Mouse (Mus musculus) embryonic facial prominence, embryonic 14.5 days (tissue): ENCODE results near the gene Ptpra. TPM values are rescaled to one million over a fixed set of nuclear protein-coding genes. Genes with fewer than 3 reads are reported as not detected.

ENCODE experiments used
- ATAC-seq: fragments of 200-750 bp; cut with Nextera tagmentation; 2 replicates; pipeline ENCODE4 v1.8.0; 2017; ENCODE audit warnings: low read depth, moderate number of reproducible peaks, moderate TSS enrichment
- DNase-seq: peaks from one replicate; pipeline ENCODE4 v3.0.0-alpha.2; 2015; ENCODE audit warnings: low spot score
- H3K27ac ChIP-seq: fragments of 300-500 bp; sonication (generic); replicated peaks from 2 replicates; pipeline ENCODE4 v1.5.1; 2014; ENCODE audit warnings: low read depth, mild to moderate bottlenecking, low read length, moderate library complexity
- H3K27me3 ChIP-seq: fragments of 300-500 bp; sonication (generic); replicated peaks from 2 replicates; pipeline ENCODE4 v1.6.1; 2014; ENCODE audit warnings: low read length; ENCODE audit not compliant: control insufficient read depth, insufficient read depth
- H3K36me3 ChIP-seq: fragments of 300-500 bp; sonication (generic); 2 replicates; pipeline ENCODE4 v1.6.1; 2014; ENCODE audit warnings: low read length, mixed read lengths; ENCODE audit not compliant: control insufficient read depth, insufficient read depth
- H3K4me1 ChIP-seq: fragments of 300-500 bp; sonication (generic); 2 replicates; pipeline ENCODE4 v1.6.1; 2014; ENCODE audit warnings: antibody characterized with exemption, low read length; ENCODE audit not compliant: control insufficient read depth, insufficient read depth
- H3K4me2 ChIP-seq: fragments of 300-500 bp; sonication (generic); 2 replicates; pipeline ENCODE4 v1.6.1; 2014; ENCODE audit warnings: low read depth, mild to moderate bottlenecking, low read length, moderate library complexity, mixed read lengths
- H3K4me3 ChIP-seq: fragments of 300-500 bp; sonication (generic); 2 replicates; pipeline ENCODE4 v1.5.1; 2014; ENCODE audit warnings: low read depth, mild to moderate bottlenecking, low read length
- H3K9ac ChIP-seq: fragments of 300-500 bp; sonication (generic); 2 replicates; pipeline ENCODE4 v1.6.1; 2014; ENCODE audit warnings: low read depth, mild to moderate bottlenecking, low read length, moderate library complexity, mixed read lengths
- H3K9me3 ChIP-seq: fragments of 300-500 bp; sonication (generic); 2 replicates; pipeline ENCODE4 v1.6.1; 2016; ENCODE audit warnings: low read length; ENCODE audit not compliant: control insufficient read depth
- WGBS: fragments of 180-500 bp; shearing (Covaris S2); extraction: QIAGEN DNeasy Blood & Tissue Kit; methylation state at CpG from one replicate; pipeline ENCODE4 v1.1.7; 2014; 5-methylcytosine and 5-hydroxymethylcytosine counted together
- polyA plus RNA-seq: library from polyadenylated mRNA; unstranded; fragments of >200 nt; fragmentation: Nextera tagmentation; extraction: Ambion mirVana; gene quantifications from 2 replicates; pipeline ENCODE4 v1.2.1, GENCODE M21; 2014

The Ptpra gene
- polyA plus RNA-seq, 1 experiment from 2014 or later, result 111 TPM

DNA sequence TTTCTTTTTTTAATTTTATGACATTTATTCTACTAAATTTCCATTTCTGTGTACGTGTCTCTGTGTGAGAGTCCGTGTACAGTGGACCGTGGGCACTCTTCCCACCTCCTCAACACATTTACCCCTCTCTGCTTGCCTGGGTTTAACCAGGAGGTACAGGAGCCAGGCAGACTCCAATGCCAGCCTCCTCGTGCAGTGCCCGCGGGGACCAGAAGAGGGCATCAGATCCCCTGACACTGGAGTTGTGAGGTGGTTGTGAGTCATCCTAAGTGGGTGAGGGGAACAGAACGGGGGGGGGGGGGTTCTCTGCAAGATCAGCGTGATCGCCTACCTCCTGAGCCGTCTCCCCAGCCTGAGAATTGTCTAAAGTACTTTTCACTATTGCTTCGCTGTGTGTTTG lies 128.1 kb downstream of the Ptpra start:
- H3K9me3 ChIP-seq, result no peaks in the 10 kb centered on the region
- peaks cover 85% of the 10 kb centered on the region for H3K27me3 ChIP-seq
- H3K36me3 ChIP-seq, result no peaks in the 10 kb centered on the region
- H3K27ac ChIP-seq, result no peak overlapping the region
- ATAC-seq (no peak), DNase-seq (no peak)
- no peak overlapping the region for H3K9ac ChIP-seq
- no peak overlapping the region for H3K4me2 ChIP-seq
- H3K4me1 ChIP-seq, result 0 out of 2 replicates have a peak, but pooled peaks cover 5% of the 10 kb centered on the region
- no peak overlapping the region for H3K4me3 ChIP-seq
- WGBS, result 7% methylated on average over 10 of the region's 11 CpGs

DNA sequence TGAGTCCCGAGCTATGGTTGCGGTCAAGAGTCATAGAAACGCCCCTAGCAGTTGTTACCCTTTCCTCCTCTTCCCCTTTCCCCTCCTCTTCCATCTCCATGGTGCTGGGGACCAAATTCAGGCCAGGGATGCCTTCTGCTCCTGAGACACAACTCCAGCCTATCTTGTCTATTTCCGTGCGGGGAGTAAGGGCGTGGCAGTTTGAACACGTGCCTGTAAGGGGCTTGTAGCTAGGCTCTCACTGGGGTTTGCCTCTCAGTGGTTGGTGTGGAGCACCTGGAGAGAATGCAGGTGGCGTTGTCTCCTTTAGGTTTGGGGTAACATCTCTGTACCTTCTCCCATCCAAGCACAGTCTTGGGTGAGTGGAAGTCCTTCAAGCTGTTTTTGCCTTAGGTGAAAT lies 129.7 kb downstream of the Ptpra start:
- Histone ChIP-seq H3K4me1 (0 out of 2 replicates have a peak, but pooled peaks cover 5% of the 10 kb centered on the region), H3K4me2 (no peak overlapping the region), H3K27ac (no peak overlapping the region), H3K27me3 (peaks cover 86% of the 10 kb centered on the region), H3K36me3 (no peaks in the 10 kb centered on the region), H3K9me3 (no peaks in the 10 kb centered on the region), H3K4me3 (0 out of 2 replicates have a peak overlapping the region, but pooled peaks have one; percentile 32), H3K9ac (no peak overlapping the region)
- no peak for ATAC-seq
- no peak for DNase-seq
- WGBS, result 5% methylated on average over 8 of the region's 8 CpGs

DNA sequence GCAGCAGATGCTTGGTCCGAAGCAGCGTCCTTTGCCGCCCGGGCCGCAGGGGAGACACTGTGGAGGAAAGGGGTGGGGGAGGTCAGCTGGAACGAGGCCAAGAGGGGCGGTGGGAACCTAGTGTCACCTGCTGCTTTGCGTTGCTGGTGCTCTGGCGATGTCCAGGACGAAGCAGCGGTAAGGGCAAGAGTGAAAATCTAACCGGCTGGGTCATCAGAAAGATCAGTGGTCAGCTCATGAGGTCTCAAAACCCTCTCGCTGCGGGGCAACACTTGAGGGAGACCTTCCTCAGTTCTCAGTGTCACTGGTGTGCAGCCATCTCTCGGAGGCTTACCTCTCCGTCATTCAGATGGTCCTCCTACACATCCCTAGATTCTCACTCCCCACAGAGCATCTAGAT lies 131.1 kb downstream of the Ptpra start:
- DNase-seq (no peak), ATAC-seq (no peak)
- H3K27me3 ChIP-seq, result peaks cover 72% of the 10 kb centered on the region
- peak overlapping the region; percentile 32; the same call in 1 of the 2 replicates for H3K9ac ChIP-seq
- 0 out of 2 replicates have a peak, but pooled peaks cover 5% of the 10 kb centered on the region for H3K4me1 ChIP-seq
- H3K27ac ChIP-seq, result no peak overlapping the region
- H3K36me3 ChIP-seq, result no peaks in the 10 kb centered on the region
- peak overlapping the region; percentile 32 for H3K4me3 ChIP-seq
- no peaks in the 10 kb centered on the region for H3K9me3 ChIP-seq
- 5% methylated on average over 14 of the region's 16 CpGs for WGBS
- H3K4me2 ChIP-seq, result peak overlapping the region; percentile 60

DNA sequence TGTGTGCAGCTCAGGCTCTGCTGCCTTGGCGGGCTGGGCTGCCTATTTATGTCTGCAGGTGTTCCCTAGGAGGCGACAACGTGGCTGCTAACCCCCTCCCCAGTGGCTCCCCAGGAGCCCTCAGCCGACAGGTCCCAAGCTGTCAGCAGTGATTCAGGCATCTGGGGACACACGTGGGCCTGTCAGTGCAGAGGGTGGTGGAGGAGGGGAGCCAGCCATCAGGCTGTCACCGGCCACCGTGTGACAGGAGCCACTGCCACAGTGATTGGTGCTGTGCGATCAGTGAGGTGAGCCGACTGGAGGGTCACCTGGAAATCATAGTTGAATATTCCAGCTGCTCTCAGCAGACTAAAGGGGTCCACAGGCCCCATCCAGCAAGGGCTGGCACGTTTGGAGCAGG lies 132.5 kb downstream of the Ptpra start, which contains the start of gene Avp:
TSS of gene Avp (minus strand) at position 3 of the 400 bp plus-strand sequence.
- no peak within 1 kb of the TSS for H3K27ac ChIP-seq
- DNase-seq (no peak), ATAC-seq (no peak)
- H3K4me1 ChIP-seq, result 0 out of 2 replicates have a peak, but pooled peaks cover 4% of the 10 kb centered on the region
- WGBS, result 38% methylated on average over 9 of the region's 10 CpGs
- peaks cover 58% of the 10 kb centered on the region for H3K27me3 ChIP-seq
- H3K36me3 ChIP-seq, result no peaks in the 10 kb centered on the region
- H3K9ac ChIP-seq, result no peak within 1 kb of the TSS
- H3K4me2 ChIP-seq, result no peak within 1 kb of the TSS
- no peak within 1 kb of the TSS; the same call in 1 of the 2 replicates for H3K4me3 ChIP-seq
- no peaks in the 10 kb centered on the region for H3K9me3 ChIP-seq

DNA sequence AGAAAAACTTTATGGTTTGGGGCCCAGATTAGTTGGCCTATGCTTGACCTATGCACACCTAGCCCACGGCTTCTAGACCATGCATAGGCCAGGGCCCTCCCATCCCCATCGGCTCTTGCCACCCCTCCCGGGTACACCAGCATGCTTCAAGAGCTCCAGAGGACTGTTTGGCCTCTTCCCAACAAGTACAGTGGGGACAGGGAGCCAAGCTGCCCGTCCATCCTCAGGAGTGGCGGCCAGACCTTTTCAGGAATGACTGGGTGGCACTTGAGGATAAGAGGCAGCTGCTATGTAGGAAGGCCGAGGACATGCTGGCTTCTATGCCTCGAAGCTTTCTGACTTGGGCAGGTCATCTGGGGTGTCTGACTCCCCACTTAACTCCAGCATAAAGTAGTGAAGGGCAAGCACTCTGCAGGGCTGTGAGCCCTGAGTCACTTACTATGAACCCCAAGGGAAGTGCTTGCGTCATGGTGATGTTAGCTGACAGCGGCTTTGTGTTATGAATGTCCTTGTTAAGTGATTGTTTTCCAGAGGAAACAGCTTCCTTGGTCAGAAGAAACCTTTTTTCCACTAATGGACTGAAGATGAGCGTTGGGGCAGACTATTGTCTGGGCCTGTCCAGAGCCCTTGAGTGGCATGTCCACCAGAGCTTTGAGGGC lies 134.0 kb downstream of the Ptpra start:
- no peaks in the 10 kb centered on the region for H3K4me1 ChIP-seq
- H3K9me3 ChIP-seq, result no peaks in the 10 kb centered on the region
- ATAC-seq (no peak), DNase-seq (no peak)
- H3K4me2 ChIP-seq, result no peak overlapping the region
- H3K27me3 ChIP-seq, result peaks cover 44% of the 10 kb centered on the region
- no peak overlapping the region for H3K27ac ChIP-seq
- H3K9ac ChIP-seq, result no peak overlapping the region
- no peaks in the 10 kb centered on the region for H3K36me3 ChIP-seq
- WGBS, result 80% methylated on average over 10 of the region's 10 CpGs
- H3K4me3 ChIP-seq, result no peak overlapping the region

DNA sequence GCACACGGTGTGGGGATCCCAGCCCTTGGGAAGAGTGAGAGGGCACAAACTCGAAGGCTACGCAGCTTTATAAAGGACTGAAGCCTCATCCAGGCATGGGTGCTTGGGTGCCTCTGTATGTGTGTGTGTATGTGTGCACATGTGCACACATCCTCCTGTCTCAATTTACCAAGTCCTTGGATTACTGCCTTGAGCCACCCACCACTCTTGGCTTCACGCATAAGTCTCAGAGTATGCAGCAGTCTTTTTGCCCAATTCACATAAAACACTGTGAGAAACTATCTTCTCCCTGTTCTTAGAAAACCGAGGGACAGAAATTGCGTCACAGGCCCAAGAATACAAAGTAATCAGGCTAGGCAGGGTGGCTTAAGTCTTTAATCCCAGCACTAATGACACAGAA lies 135.9 kb downstream of the Ptpra start:
- DNase-seq, result no peak
- Histone ChIP-seq H3K4me1 (no peaks in the 10 kb centered on the region), H3K36me3 (peaks cover 7% of the 10 kb centered on the region), H3K4me2 (no peak overlapping the region), H3K4me3 (no peak overlapping the region), H3K27me3 (peaks cover 24% of the 10 kb centered on the region), H3K9ac (no peak overlapping the region), H3K9me3 (no peaks in the 10 kb centered on the region), H3K27ac (no peak overlapping the region)
- no peak for ATAC-seq
- 93% methylated on average over 6 of the region's 6 CpGs for WGBS

DNA sequence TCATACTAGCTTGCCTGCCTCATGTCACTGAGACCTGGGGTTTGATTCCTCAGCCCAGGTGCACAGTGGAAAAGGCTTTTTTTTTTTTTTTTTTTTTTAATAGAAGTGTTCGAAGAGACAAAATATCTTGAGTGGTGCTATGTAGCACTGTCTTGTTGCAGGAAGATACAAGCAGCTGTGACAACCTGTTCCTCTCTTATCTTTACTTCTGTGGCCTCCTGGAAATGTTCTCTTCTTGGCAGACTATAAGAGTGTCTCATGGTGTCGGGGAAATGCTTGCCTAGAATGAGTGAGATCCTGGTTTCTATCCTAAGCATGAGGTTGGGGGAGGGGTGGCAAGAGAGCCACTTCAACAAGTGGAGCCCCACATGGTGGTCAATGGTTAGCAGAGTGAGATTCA lies 138.3 kb downstream of the Ptpra start:
- ATAC-seq, result no peak
- no peak for DNase-seq
- Histone ChIP-seq H3K4me3 (no peak overlapping the region), H3K27ac (no peak overlapping the region), H3K9me3 (no peaks in the 10 kb centered on the region), H3K27me3 (0 out of 2 replicates have a peak, but pooled peaks cover under 1% of the 10 kb centered on the region), H3K36me3 (peaks cover 18% of the 10 kb centered on the region), H3K9ac (no peak overlapping the region), H3K4me1 (no peaks in the 10 kb centered on the region), H3K4me2 (no peak overlapping the region)
- WGBS, result 76% methylated on average over 2 of the region's 2 CpGs

DNA sequence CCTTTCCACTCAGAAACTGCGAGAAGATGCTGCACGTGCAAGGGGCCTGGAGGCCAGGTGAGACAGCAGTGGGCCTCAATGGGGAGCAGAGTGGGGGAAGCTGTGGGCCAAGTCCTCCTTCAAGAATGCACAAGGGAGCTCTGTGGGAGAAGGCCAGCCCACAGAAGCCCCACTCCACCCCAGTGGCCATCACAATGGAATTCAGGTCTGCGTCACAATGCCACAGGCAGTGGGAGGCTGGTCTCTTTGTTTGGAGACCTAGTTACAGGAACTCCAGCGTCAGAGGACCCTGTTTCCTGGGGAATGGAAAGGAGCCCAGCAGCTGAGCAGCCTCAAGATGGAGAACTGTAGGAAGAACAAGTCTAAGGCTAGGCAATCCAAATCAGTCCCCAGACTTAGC lies 139.1 kb downstream of the Ptpra start:
- ATAC-seq (0 out of 2 replicates have a peak, but pooled peaks have one; percentile 23), DNase-seq (no peak)
- H3K4me1 ChIP-seq, result no peaks in the 10 kb centered on the region
- no peak overlapping the region for H3K4me3 ChIP-seq
- H3K36me3 ChIP-seq, result peaks cover 20% of the 10 kb centered on the region
- WGBS, result 63% methylated on average over 4 of the region's 4 CpGs
- H3K27me3 ChIP-seq, result no peaks in the 10 kb centered on the region
- H3K27ac ChIP-seq, result no peak overlapping the region
- H3K4me2 ChIP-seq, result no peak overlapping the region
- no peak overlapping the region for H3K9ac ChIP-seq
- H3K9me3 ChIP-seq, result no peaks in the 10 kb centered on the region

DNA sequence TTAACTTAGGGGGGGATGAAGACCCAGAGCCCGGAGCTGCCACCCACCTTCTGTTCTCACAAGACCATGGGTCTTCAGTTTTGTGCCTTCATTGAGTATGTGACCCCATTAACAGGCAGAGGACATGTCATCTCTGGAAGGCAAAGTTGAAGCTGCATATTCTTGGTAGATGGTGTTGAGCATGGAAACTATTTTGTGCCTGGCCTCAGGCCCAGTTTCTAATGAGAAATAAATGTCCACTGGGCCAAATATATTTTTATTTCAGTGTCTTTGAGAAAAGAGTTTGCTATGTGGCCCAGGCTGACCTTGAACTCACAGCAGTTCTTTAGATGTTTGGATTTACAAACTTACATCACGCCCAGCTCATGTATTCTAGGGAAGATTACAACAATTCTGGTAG lies 139.7 kb downstream of the Ptpra start:
- Histone ChIP-seq H3K9me3 (no peaks in the 10 kb centered on the region), H3K9ac (no peak overlapping the region), H3K27me3 (no peaks in the 10 kb centered on the region), H3K4me3 (no peak overlapping the region), H3K4me2 (no peak overlapping the region), H3K4me1 (no peaks in the 10 kb centered on the region), H3K36me3 (peaks cover 20% of the 10 kb centered on the region), H3K27ac (no peak overlapping the region)
- ATAC-seq, result no peak
- WGBS, result 80% methylated on average over 2 of the region's 2 CpGs
- no peak for DNase-seq
